Mouse (Mus musculus) macrophage (primary cell): Measurements from ENCODE around the gene Rbm19. TPM values are rescaled to one million over a fixed set of nuclear protein-coding genes. Genes with fewer than 3 reads are reported as not detected.

Experiments used
- H3K27ac ChIP-seq: fragments of 350-480 bp; formaldehyde crosslinking; 2 replicates; pipeline ENCODE4 v1.9.0; 2021
- H3K36me3 ChIP-seq: fragments of 350-480 bp; formaldehyde crosslinking; 2 replicates; pipeline ENCODE4 v1.9.0; 2021; ENCODE audit errors: inconsistent target
- H3K4me3 ChIP-seq: fragments of 350-480 bp; formaldehyde crosslinking; 2 replicates; pipeline ENCODE4 v1.9.0; 2021; ENCODE audit errors: inconsistent target
- H3K79me2 ChIP-seq: fragments of 350-480 bp; formaldehyde crosslinking; 2 replicates; pipeline ENCODE4 v1.9.0; 2021; ENCODE audit errors: inconsistent target
- whole genome bisulfite sequencing: methylation state at CpG from one replicate; pipeline ENCODE4 v1.1.7; 2026; ENCODE audit warnings: inconsistent platforms; ENCODE audit not compliant: missing documents; 5-methylcytosine and 5-hydroxymethylcytosine counted together
- polyA plus RNA-seq: library from polyadenylated mRNA; stranded (reverse); fragments of 250-400 nt; gene quantifications from 3 replicates; pipeline ENCODE4 v1.2.4, GENCODE M21; 2018; ENCODE audit warnings: inconsistent platforms

Gene Rbm19
- polyA plus RNA-seq, 1 experiment from 2014 or later: 19.3 TPM

GRCm38 (mm10) chr5:120190001-120190582 lies 73.8 kb downstream of the Rbm19 start:
- Histone ChIP-seq H3K27ac (no peak overlapping the region), H3K79me2 (no peaks in the 10 kb centered on the region), H3K36me3 (no peaks in the 10 kb centered on the region), H3K4me3 (no peak overlapping the region)
- 94% methylated on average over 14 of the region's 14 CpGs for WGBS

- H3K79me2 ChIP-seq: no peaks in the 10 kb centered on the region
- H3K36me3 ChIP-seq: no peaks in the 10 kb centered on the region
- H3K27ac ChIP-seq: no peak overlapping the region
- 90% methylated on average over 9 of the region's 9 CpGs for WGBS
- no peak overlapping the region for H3K4me3 ChIP-seq
Observed at GRCm38 (mm10) chr5:120191620-120192019, 75.4 kb downstream of the Rbm19 start.

GRCm38 (mm10) chr5:120194309-120194941 lies 78.2 kb downstream of the Rbm19 start:
- Histone ChIP-seq H3K27ac (no peak overlapping the region), H3K36me3 (peaks cover 9% of the 10 kb centered on the region; the same call in 1 of the 2 replicates), H3K79me2 (no peaks in the 10 kb centered on the region), H3K4me3 (no peak overlapping the region)
- WGBS: 46% methylated on average over 16 of the region's 16 CpGs

- WGBS: 46% methylated on average over 13 of the region's 13 CpGs
- Histone ChIP-seq H3K36me3 (peaks cover 9% of the 10 kb centered on the region; the same call in 1 of the 2 replicates), H3K79me2 (no peaks in the 10 kb centered on the region), H3K4me3 (no peak overlapping the region), H3K27ac (no peak overlapping the region)
Observed at GRCm38 (mm10) chr5:120194948-120195347, 78.7 kb downstream of the Rbm19 start.

GRCm38 (mm10) chr5:120196879-120197278 lies 80.6 kb downstream of the Rbm19 start:
- WGBS: 94% methylated on average over 9 of the region's 9 CpGs

GRCm38 (mm10) chr5:120197813-120198387 lies 81.6 kb downstream of the Rbm19 start:
- peaks cover 9% of the 10 kb centered on the region; the same call in 1 of the 2 replicates for H3K36me3 ChIP-seq
- H3K79me2 ChIP-seq: no peaks in the 10 kb centered on the region
- H3K27ac ChIP-seq: no peak overlapping the region
- WGBS: 91% methylated on average over 10 of the region's 10 CpGs
- H3K4me3 ChIP-seq: no peak overlapping the region

More at GRCm38 (mm10) chr5:120196879-120197278, 80.6 kb downstream of the Rbm19 start:
- Histone ChIP-seq H3K79me2 (no peaks in the 10 kb centered on the region), H3K4me3 (no peak overlapping the region), H3K27ac (no peak overlapping the region), H3K36me3 (peaks cover 9% of the 10 kb centered on the region; the same call in 1 of the 2 replicates)

GRCm38 (mm10) chr5:120199865-120200264 lies 83.6 kb downstream of the Rbm19 start:
- peaks cover 9% of the 10 kb centered on the region; the same call in 1 of the 2 replicates for H3K36me3 ChIP-seq
- WGBS: 94% methylated on average over 7 of the region's 7 CpGs

GRCm38 (mm10) chr5:120204316-120204715 lies 88.1 kb downstream of the Rbm19 start:
- H3K36me3 ChIP-seq: no peaks in the 10 kb centered on the region
- H3K27ac ChIP-seq: no peak overlapping the region
- 78% methylated on average over 3 of the region's 3 CpGs for WGBS
- no peak overlapping the region for H3K4me3 ChIP-seq
- no peaks in the 10 kb centered on the region for H3K79me2 ChIP-seq

More at GRCm38 (mm10) chr5:120199865-120200264, 83.6 kb downstream of the Rbm19 start:
- H3K27ac ChIP-seq: no peak overlapping the region
- no peaks in the 10 kb centered on the region for H3K79me2 ChIP-seq
- H3K4me3 ChIP-seq: no peak overlapping the region

- no peak overlapping the region for H3K4me3 ChIP-seq
- H3K79me2 ChIP-seq: no peaks in the 10 kb centered on the region
- H3K27ac ChIP-seq: no peak overlapping the region
- H3K36me3 ChIP-seq: no peaks in the 10 kb centered on the region
- 77% methylated on average over 12 of the region's 12 CpGs for WGBS
Observed at GRCm38 (mm10) chr5:120206313-120206943, 90.2 kb downstream of the Rbm19 start.

GRCm38 (mm10) chr5:120207492-120207891 lies 91.2 kb downstream of the Rbm19 start:
- H3K79me2 ChIP-seq: no peaks in the 10 kb centered on the region
- H3K4me3 ChIP-seq: no peak overlapping the region
- 95% methylated on average over 4 of the region's 4 CpGs for WGBS
- H3K27ac ChIP-seq: no peak overlapping the region
- no peaks in the 10 kb centered on the region for H3K36me3 ChIP-seq

GRCm38 (mm10) chr5:120210668-120211067 lies 94.4 kb downstream of the Rbm19 start:
- Histone ChIP-seq H3K27ac (no peak overlapping the region), H3K4me3 (no peak overlapping the region), H3K36me3 (no peaks in the 10 kb centered on the region), H3K79me2 (no peaks in the 10 kb centered on the region)
- WGBS: 22% methylated on average over 11 of the region's 11 CpGs

GRCm38 (mm10) chr5:120211182-120211581 lies 94.9 kb downstream of the Rbm19 start:
- WGBS: 14% methylated on average over 17 of the region's 17 CpGs
- no peaks in the 10 kb centered on the region for H3K79me2 ChIP-seq

GRCm38 (mm10) chr5:120214511-120214910 lies 98.2 kb downstream of the Rbm19 start:
- WGBS: 46% methylated on average over 3 of the region's 3 CpGs
- H3K27ac ChIP-seq: no peak overlapping the region
- H3K4me3 ChIP-seq: no peak overlapping the region
- H3K36me3 ChIP-seq: no peaks in the 10 kb centered on the region
- H3K79me2 ChIP-seq: no peaks in the 10 kb centered on the region

More at GRCm38 (mm10) chr5:120211182-120211581, 94.9 kb downstream of the Rbm19 start:
- H3K36me3 ChIP-seq: no peaks in the 10 kb centered on the region
- no peak overlapping the region for H3K27ac ChIP-seq
- H3K4me3 ChIP-seq: no peak overlapping the region

GRCm38 (mm10) chr5:120221216-120221615 lies 105.0 kb downstream of the Rbm19 start:
- Histone ChIP-seq H3K36me3 (no peaks in the 10 kb centered on the region), H3K79me2 (no peaks in the 10 kb centered on the region), H3K27ac (no peak overlapping the region), H3K4me3 (no peak overlapping the region)
- WGBS: 38% methylated on average over 4 of the region's 4 CpGs

GRCm38 (mm10) chr5:120225383-120225782 lies 109.1 kb downstream of the Rbm19 start:
- WGBS: 87% methylated on average over 13 of the region's 14 CpGs

More at GRCm38 (mm10) chr5:120225383-120225782, 109.1 kb downstream of the Rbm19 start:
- H3K36me3 ChIP-seq: no peaks in the 10 kb centered on the region
- H3K79me2 ChIP-seq: no peaks in the 10 kb centered on the region
- no peak overlapping the region for H3K27ac ChIP-seq
- H3K4me3 ChIP-seq: no peak overlapping the region
